Mouse (Mus musculus) embryonic facial prominence, embryonic 14.5 days (tissue): ENCODE data around the gene Cxcr2. TPM values are rescaled to one million over a fixed set of nuclear protein-coding genes. Genes with fewer than 3 reads are reported as not detected.

Experiments
- ATAC-seq: fragments of 200-750 bp; cut with Nextera tagmentation; 2 replicates; pipeline ENCODE4 v1.8.0; 2017; ENCODE audit warnings: low read depth, moderate number of reproducible peaks, moderate TSS enrichment
- DNase-seq: peaks from one replicate; pipeline ENCODE4 v3.0.0-alpha.2; 2015; ENCODE audit warnings: low spot score
- H3K27ac ChIP-seq: fragments of 300-500 bp; sonication (generic); replicated peaks from 2 replicates; pipeline ENCODE4 v1.5.1; 2014; ENCODE audit warnings: low read depth, mild to moderate bottlenecking, low read length, moderate library complexity
- H3K27me3 ChIP-seq: fragments of 300-500 bp; sonication (generic); replicated peaks from 2 replicates; pipeline ENCODE4 v1.6.1; 2014; ENCODE audit warnings: low read length; ENCODE audit not compliant: control insufficient read depth, insufficient read depth
- H3K36me3 ChIP-seq: fragments of 300-500 bp; sonication (generic); 2 replicates; pipeline ENCODE4 v1.6.1; 2014; ENCODE audit warnings: low read length, mixed read lengths; ENCODE audit not compliant: control insufficient read depth, insufficient read depth
- H3K4me1 ChIP-seq: fragments of 300-500 bp; sonication (generic); 2 replicates; pipeline ENCODE4 v1.6.1; 2014; ENCODE audit warnings: antibody characterized with exemption, low read length; ENCODE audit not compliant: control insufficient read depth, insufficient read depth
- H3K4me2 ChIP-seq: fragments of 300-500 bp; sonication (generic); 2 replicates; pipeline ENCODE4 v1.6.1; 2014; ENCODE audit warnings: low read depth, mild to moderate bottlenecking, low read length, moderate library complexity, mixed read lengths
- H3K4me3 ChIP-seq: fragments of 300-500 bp; sonication (generic); 2 replicates; pipeline ENCODE4 v1.5.1; 2014; ENCODE audit warnings: low read depth, mild to moderate bottlenecking, low read length
- H3K9ac ChIP-seq: fragments of 300-500 bp; sonication (generic); 2 replicates; pipeline ENCODE4 v1.6.1; 2014; ENCODE audit warnings: low read depth, mild to moderate bottlenecking, low read length, moderate library complexity, mixed read lengths
- H3K9me3 ChIP-seq: fragments of 300-500 bp; sonication (generic); 2 replicates; pipeline ENCODE4 v1.6.1; 2016; ENCODE audit warnings: low read length; ENCODE audit not compliant: control insufficient read depth
- WGBS: fragments of 180-500 bp; shearing (Covaris S2); extraction: QIAGEN DNeasy Blood & Tissue Kit; methylation state at CpG from one replicate; pipeline ENCODE4 v1.1.7; 2014; 5-methylcytosine and 5-hydroxymethylcytosine counted together
- microRNA counts: library from miRNA; unstranded; fragments of <30 nt; microRNA quantifications from one replicate; lab custom pipeline; 2017
- microRNA-seq: library from miRNA; unstranded; fragments of <30 nt; microRNA quantifications from one replicate; pipeline ENCODE4, GENCODE M21; 2016; ENCODE audit warnings: borderline number of aligned reads
- polyA plus RNA-seq: library from polyadenylated mRNA; unstranded; fragments of >200 nt; fragmentation: Nextera tagmentation; extraction: Ambion mirVana; gene quantifications from 2 replicates; pipeline ENCODE4 v1.2.1, GENCODE M21; 2014

Gene Cxcr2
- polyA plus RNA-seq, 1 experiment from 2014 or later: 0.11 TPM

DNA sequence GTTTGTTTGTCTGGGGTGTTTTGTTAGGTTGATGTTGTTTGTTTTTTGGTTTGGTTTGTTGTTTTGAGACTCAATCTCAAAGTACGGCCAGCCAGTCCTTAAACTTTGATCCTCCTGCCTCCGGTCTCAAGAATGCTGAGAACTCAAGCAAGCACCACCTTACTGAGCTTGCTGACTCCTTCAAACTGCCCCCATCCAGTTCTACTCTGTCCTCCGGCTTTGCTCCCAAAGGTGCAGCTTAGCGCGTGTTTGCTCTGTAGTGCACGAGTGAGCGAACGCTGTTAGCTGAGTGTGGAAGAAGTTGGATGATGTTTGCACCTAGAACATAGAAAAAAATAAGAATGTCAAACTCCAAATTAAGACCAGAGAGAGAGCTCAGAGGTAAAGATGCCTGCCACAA is 55.2 kb downstream of the Cxcr2 start:
- Histone ChIP-seq H3K27me3 (no peaks in the 10 kb centered on the region), H3K4me3 (no peak overlapping the region), H3K4me1 (no peaks in the 10 kb centered on the region), H3K9ac (no peak overlapping the region), H3K4me2 (no peak overlapping the region), H3K27ac (no peak overlapping the region), H3K36me3 (no peaks in the 10 kb centered on the region), H3K9me3 (no peaks in the 10 kb centered on the region)
- 87% methylated on average over 8 of the region's 8 CpGs for WGBS
- ATAC-seq (no peak), DNase-seq (no peak)

MicroRNAs within 50 kb of the gene (microRNA counts, 519-probe panel; counts per million panel counts)
- microRNA mmu-miR-1928 (lab: Ali Mortazavi, UCI): 2,145 counts per million, percentile 25 among the panel's probes with 10 or more counts

Small RNA genes within 50 kb of the gene (microRNA-seq; reads per million reads assigned to microRNA genes)
- gene Mir1928: not detected

Other genes starting within 250 kb of the Cxcr2 start
- 51.5 and 58.5 TPM in 2 replicates for gene Tns1, start 29.5 kb upstream of the Cxcr2 start, polyA plus RNA-seq
- 0.37 and 0.72 TPM in 2 replicates for gene Rufy4, start 28.4 kb upstream of the Cxcr2 start, polyA plus RNA-seq
- gene Cxcr1, start 40.6 kb downstream of the Cxcr2 start, polyA plus RNA-seq: not detected in 2 replicates
- 341 and 347 TPM in 2 replicates for gene Arpc2, start 82.1 kb downstream of the Cxcr2 start, polyA plus RNA-seq
- gene Gpbar1, start 124.6 kb downstream of the Cxcr2 start, polyA plus RNA-seq: 0.20 and 0.21 TPM in 2 replicates
- 214 and 224 TPM in 2 replicates for gene Aamp, start 130.7 kb downstream of the Cxcr2 start, polyA plus RNA-seq
- gene Pnkd, start 130.9 kb downstream of the Cxcr2 start, polyA plus RNA-seq: 119 and 133 TPM in 2 replicates
- 35.4 and 35.6 TPM in 2 replicates for gene Tmbim1, start 151.6 kb downstream of the Cxcr2 start, polyA plus RNA-seq
- 0.43 and 0.95 TPM in 2 replicates for gene Catip, start 208.1 kb downstream of the Cxcr2 start, polyA plus RNA-seq
- 5.6 and 5.7 TPM in 2 replicates for gene Slc11a1, start 221.2 kb downstream of the Cxcr2 start, polyA plus RNA-seq
- gene Ctdsp1, start 237.5 kb downstream of the Cxcr2 start, polyA plus RNA-seq: 83.7 and 92.8 TPM in 2 replicates